Mouse (Mus musculus): ENCODE results near the gene Gm10837. TPM values are rescaled to one million over a fixed set of nuclear protein-coding genes. Genes with fewer than 3 reads are reported as not detected.
A peak's percentile ranks its signal among the peaks of the same experiment; 100 is the strongest.

The Gm10837 gene
- not detected in 2 replicates for polyA plus RNA-seq (2012; rRNA removed)

GRCm38 (mm10) chr14:122490441-122491328 is at the start of gene Gm10837:
Gm10837 (plus strand) TSS chr14:122490586.
- Histone ChIP-seq H3K4me3 (ENCODE audit: control insufficient read depth, low read depth, low read length) (peak within 1 kb of the TSS; percentile 48), H3K27me3 (ENCODE audit: control insufficient read depth, insufficient read depth, low read length) (0 out of 2 replicates have a peak, but pooled peaks cover 2% of the 10 kb centered on the region), H3K36me3 (ENCODE audit: control insufficient read depth, insufficient read depth, low read length) (no peaks in the 10 kb centered on the region), H3K4me1 (ENCODE audit: control insufficient read depth, insufficient read depth, low read length) (peaks cover 10% of the 10 kb centered on the region), H3K27ac (ENCODE audit: control insufficient read depth, insufficient read depth, low read depth, low read length) (no peak within 1 kb of the TSS)
- TF ChIP-seq POLR2A (IDR thresholded peaks at IDR 0.05; ENCODE audit: control insufficient read depth, low read depth, low read length) (no peak), CTCF (IDR thresholded peaks at IDR 0.05; ENCODE audit: control insufficient read depth, insufficient read depth, insufficient replicate concordance, low read depth, low read length) (no peak)

- Histone ChIP-seq H3K27ac (ENCODE audit: control insufficient read depth, insufficient read depth, low read depth, low read length) (no peak overlapping the region), H3K36me3 (ENCODE audit: control insufficient read depth, insufficient read depth, low read length) (no peaks in the 10 kb centered on the region), H3K4me3 (ENCODE audit: control insufficient read depth, low read depth, low read length) (no peak overlapping the region), H3K4me1 (ENCODE audit: control insufficient read depth, insufficient read depth, low read length) (peaks cover 3% of the 10 kb centered on the region), H3K27me3 (ENCODE audit: control insufficient read depth, insufficient read depth, low read length) (peaks cover 2% of the 10 kb centered on the region; the same call in 1 of the 2 replicates)
- no peak for TF ChIP-seq CTCF (IDR thresholded peaks at IDR 0.05; ENCODE audit: control insufficient read depth, insufficient read depth, insufficient replicate concordance, low read depth, low read length)
Measured at GRCm38 (mm10) chr14:122449601-122450495, 40.5 kb upstream of the Gm10837 start.

GRCm38 (mm10) chr14:122450496-122451382 is 39.6 kb upstream of the Gm10837 start, which contains the start of gene Gm5089:
Gm5089 (minus strand) TSS chr14:122451115.
- Histone ChIP-seq H3K4me1 (ENCODE audit: control insufficient read depth, insufficient read depth, low read length) (peaks cover 3% of the 10 kb centered on the region), H3K27me3 (ENCODE audit: control insufficient read depth, insufficient read depth, low read length) (peaks cover 2% of the 10 kb centered on the region; the same call in 1 of the 2 replicates), H3K27ac (ENCODE audit: control insufficient read depth, insufficient read depth, low read depth, low read length) (no peak within 1 kb of the TSS), H3K4me3 (ENCODE audit: control insufficient read depth, low read depth, low read length) (no peak within 1 kb of the TSS; the same call in 1 of the 2 replicates), H3K36me3 (ENCODE audit: control insufficient read depth, insufficient read depth, low read length) (no peaks in the 10 kb centered on the region)
- TF ChIP-seq CTCF (IDR thresholded peaks at IDR 0.05; ENCODE audit: control insufficient read depth, insufficient read depth, insufficient replicate concordance, low read depth, low read length) = no peak
- no peak for TF ChIP-seq POLR2A (IDR thresholded peaks at IDR 0.05; ENCODE audit: control insufficient read depth, low read depth, low read length)

- H3K4me1 ChIP-seq (ENCODE audit: control insufficient read depth, insufficient read depth, low read length) = peaks cover 3% of the 10 kb centered on the region
- H3K36me3 ChIP-seq (ENCODE audit: control insufficient read depth, insufficient read depth, low read length) = no peaks in the 10 kb centered on the region
- TF ChIP-seq POLR2A (IDR thresholded peaks at IDR 0.05; ENCODE audit: control insufficient read depth, low read depth, low read length) (no peak), CTCF (IDR thresholded peaks at IDR 0.05; ENCODE audit: control insufficient read depth, insufficient read depth, insufficient replicate concordance, low read depth, low read length) (no peak)
- peaks cover 2% of the 10 kb centered on the region; the same call in 1 of the 2 replicates for H3K27me3 ChIP-seq (ENCODE audit: control insufficient read depth, insufficient read depth, low read length)
- H3K27ac ChIP-seq (ENCODE audit: control insufficient read depth, insufficient read depth, low read depth, low read length) = no peak overlapping the region
- H3K4me3 ChIP-seq (ENCODE audit: control insufficient read depth, low read depth, low read length) = no peak overlapping the region
Measured at GRCm38 (mm10) chr14:122451551-122452145, 38.7 kb upstream of the Gm10837 start.

- H3K27me3 ChIP-seq (ENCODE audit: control insufficient read depth, insufficient read depth, low read length) = peaks cover 2% of the 10 kb centered on the region; the same call in 1 of the 2 replicates
- H3K4me1 ChIP-seq (ENCODE audit: control insufficient read depth, insufficient read depth, low read length) = peaks cover 3% of the 10 kb centered on the region
- no peak overlapping the region for H3K4me3 ChIP-seq (ENCODE audit: control insufficient read depth, low read depth, low read length)
- H3K36me3 ChIP-seq (ENCODE audit: control insufficient read depth, insufficient read depth, low read length) = no peaks in the 10 kb centered on the region
- H3K27ac ChIP-seq (ENCODE audit: control insufficient read depth, insufficient read depth, low read depth, low read length) = no peak overlapping the region
- TF ChIP-seq POLR2A (IDR thresholded peaks at IDR 0.05; ENCODE audit: control insufficient read depth, low read depth, low read length) (no peak), CTCF (IDR thresholded peaks at IDR 0.05; ENCODE audit: control insufficient read depth, insufficient read depth, insufficient replicate concordance, low read depth, low read length) (no peak)
Measured at GRCm38 (mm10) chr14:122452701-122453387, 37.5 kb upstream of the Gm10837 start.

Data from testis, adult 2 months (tissue).